Mouse (Mus musculus) CH12.LX (cell line): ENCODE results near the gene Crocc. TPM values are rescaled to one million over a fixed set of nuclear protein-coding genes. Genes with fewer than 3 reads are reported as not detected.

ENCODE experiments used
- DNase-seq: peaks from one replicate; pipeline ENCODE4 v3.0.0-alpha.2; 2013; ENCODE audit errors: extremely low read depth
- H3K27ac ChIP-seq: 2 replicates; pipeline ENCODE4 v1.5.1; 2012; ENCODE audit warnings: low read depth, mild to moderate bottlenecking, control low read depth, moderate library complexity; ENCODE audit not compliant: insufficient read depth
- H3K27me3 ChIP-seq: replicated peaks from 2 replicates; pipeline ENCODE3; 2012; ENCODE audit warnings: inconsistent platforms
- H3K36me3 ChIP-seq, 2 experiments: replicated peaks in 1 of 2; 2 replicates each; pipeline versions ENCODE3 to v1.6.1; 2012; ENCODE audit warnings: inconsistent platforms in 1 of 2, low read length in 1 of 2, mild to moderate bottlenecking in 1 of 2, mixed read lengths in 1 of 2, moderate library complexity in 1 of 2; ENCODE audit not compliant: control insufficient read depth in 1 of 2, insufficient read depth in 1 of 2
- H3K4me1 ChIP-seq, 2 experiments: 2 replicates each; pipeline ENCODE4 v1.6.1; 2012; ENCODE audit warnings: inconsistent platforms in 1 of 2, moderate library complexity in 1 of 2; ENCODE audit not compliant: insufficient read depth in 2 of 2, control insufficient read depth in 1 of 2
- H3K4me2 ChIP-seq: 2 replicates; pipeline ENCODE4 v1.6.1; 2012; ENCODE audit warnings: low read depth, mild to moderate bottlenecking, control low read depth; ENCODE audit not compliant: poor library complexity, insufficient read depth, severe bottlenecking
- H3K4me3 ChIP-seq, 3 experiments: fragments of 150-350 bp in 1 of 3; sonication (generic) in 1 of 3; replicated peaks in 1 of 3; 2 replicates each; pipeline versions ENCODE3 to v1.5.1; 2011 to 2012; ENCODE audit warnings: low read depth in 2 of 3, low read length in 2 of 3, mild to moderate bottlenecking in 2 of 3, moderate library complexity in 2 of 3, control low read depth in 1 of 3, improper control_type of control experiment in 1 of 3, inconsistent platforms in 1 of 3, mixed read lengths in 1 of 3; ENCODE audit not compliant: poor library complexity in 1 of 3
- H3K79me2 ChIP-seq: replicated peaks from 2 replicates; pipeline ENCODE4 v1.6.1; 2012; ENCODE audit warnings: mild to moderate bottlenecking, moderate library complexity; ENCODE audit not compliant: control insufficient read depth, poor library complexity, insufficient read depth, severe bottlenecking; ENCODE audit errors: extremely low read depth
- H3K9ac ChIP-seq: 2 replicates; pipeline ENCODE4 v1.6.1; 2012; ENCODE audit warnings: low read depth, mild to moderate bottlenecking, control low read depth, moderate library complexity; ENCODE audit not compliant: insufficient read depth
- H3K9me3 ChIP-seq: replicated peaks from 2 replicates; pipeline ENCODE3; 2012; ENCODE audit warnings: low read length, inconsistent platforms, mixed read lengths
- BHLHE40 ChIP-seq: IDR thresholded peaks from 2 replicates; pipeline ENCODE4 v1.6.1; 2011; ENCODE audit warnings: mild to moderate bottlenecking, low read depth, low read length, improper control_type of control experiment
- CHD1 ChIP-seq: IDR thresholded peaks from 2 replicates; pipeline ENCODE4 v1.6.1; 2012; ENCODE audit warnings: low read depth, low read length, improper control_type of control experiment, inconsistent platforms
- CHD2 ChIP-seq: IDR thresholded peaks from 2 replicates; pipeline ENCODE4 v1.6.1; 2011; ENCODE audit warnings: low read length, improper control_type of control experiment
- ETS1 ChIP-seq: conservative IDR thresholded peaks from 2 replicates; pipeline ENCODE4 v1.6.1; 2012; ENCODE audit warnings: low read depth, mild to moderate bottlenecking, inconsistent platforms, low read length, improper control_type of control experiment, moderate library complexity
- IRF4 ChIP-seq: IDR thresholded peaks from 2 replicates; pipeline ENCODE4 v1.6.1; 2014; ENCODE audit warnings: low read depth, mild to moderate bottlenecking, inconsistent platforms, low read length, improper control_type of control experiment
- JUND ChIP-seq: conservative IDR thresholded peaks from 2 replicates; pipeline ENCODE4 v1.6.1; 2011; ENCODE audit warnings: low read depth, low read length, improper control_type of control experiment
- MEF2A ChIP-seq: IDR thresholded peaks from 2 replicates; pipeline ENCODE4 v1.6.1; 2014; ENCODE audit warnings: low read depth, mild to moderate bottlenecking, inconsistent platforms, low read length, improper control_type of control experiment, borderline replicate concordance
- NELFE ChIP-seq: IDR thresholded peaks from 2 replicates; pipeline ENCODE4 v1.6.1; 2011; ENCODE audit warnings: low read depth, low read length, improper control_type of control experiment
- NRF1 ChIP-seq: IDR thresholded peaks from 2 replicates; pipeline ENCODE4 v1.6.1; 2014; ENCODE audit warnings: low read depth, mild to moderate bottlenecking, inconsistent platforms, low read length, improper control_type of control experiment, moderate library complexity
- POLR2A ChIP-seq: IDR thresholded peaks from 2 replicates; pipeline ENCODE4 v1.6.1; 2011; ENCODE audit warnings: low read depth, mild to moderate bottlenecking, improper control_type of control experiment, low read length
- SMC3 ChIP-seq: IDR thresholded peaks from 2 replicates; pipeline ENCODE4 v1.6.1; 2011; ENCODE audit warnings: low read depth, low read length, improper control_type of control experiment
- TCF12 ChIP-seq: IDR thresholded peaks from 2 replicates; pipeline ENCODE4 v1.6.1; 2014; ENCODE audit warnings: low read depth, mild to moderate bottlenecking, inconsistent platforms, low read length, improper control_type of control experiment
- UBTF ChIP-seq: IDR thresholded peaks from 2 replicates; pipeline ENCODE4 v1.6.1; 2012; ENCODE audit warnings: low read depth, mild to moderate bottlenecking, inconsistent platforms, low read length, improper control_type of control experiment, moderate library complexity
- ZC3H11A ChIP-seq: IDR thresholded peaks from 2 replicates; pipeline ENCODE4 v1.6.1; 2012; ENCODE audit warnings: low read depth, mild to moderate bottlenecking, inconsistent platforms, low read length, improper control_type of control experiment
- ZKSCAN1 ChIP-seq: IDR thresholded peaks from 2 replicates; pipeline ENCODE4 v1.6.1; 2012; ENCODE audit warnings: low read depth, inconsistent platforms, low read length, improper control_type of control experiment, borderline replicate concordance
- ZNF384 ChIP-seq: IDR thresholded peaks from 2 replicates; pipeline ENCODE4 v1.6.1; 2012; ENCODE audit warnings: low read depth, low read length, improper control_type of control experiment, inconsistent platforms
- dilution Hi-C: fragments of 300-500 bp; cut with MboI; formaldehyde crosslinking; loops from 2 replicates; pipeline ENCODE4 v1.14.3; 2020; ENCODE audit warnings: low sequenced_read_pairs; ENCODE audit not compliant: extremely low pct_unique_long_range_greater_than_20kb, extremely low pct_ligation_motif_present
- in situ Hi-C: fragments of 300-500 bp; cut with MboI; formaldehyde crosslinking; loops from 3 replicates; pipeline ENCODE4 v1.14.3; 2019; ENCODE audit warnings: low sequenced_read_pairs, low pct_ligation_motif_present, low pct_unique_long_range_greater_than_20kb, mixed read lengths
- polyA plus RNA-seq: library from polyadenylated mRNA; unstranded; fragments of >175 nt; gene quantifications from 2 replicates; pipeline ENCODE4 v1.2.1, GENCODE M21; 2012; ENCODE audit warnings: low read depth; ENCODE audit not compliant: insufficient read length
- total RNA-seq, 2 experiments: library from RNA; depleted of rRNA; stranded (reverse); fragments of 300-350 nt in 1 of 2; fragments of >200 nt in 1 of 2; gene quantifications; 2 replicates each; pipeline ENCODE4 v1.2.3; 2012 to 2014

Crocc gene
- total and polyA plus RNA-seq, 3 experiments, result 3.5 to 8.3 (median 4.8) TPM

GRCm38 (mm10) chr4:140986024-140986710 is 74.2 kb downstream of the Crocc start:
- H3K9ac ChIP-seq, result no peak overlapping the region
- H3K36me3 ChIP-seq, result peaks cover 0 to 19% of the 10 kb centered on the region in 2 experiments
- no peak overlapping the region for H3K27ac ChIP-seq
- in situ Hi-C loops (no loop called here), dilution Hi-C loops (no loop called here)
- peaks cover 3% of the 10 kb centered on the region for H3K27me3 ChIP-seq
- peaks cover 24 to 63% of the 10 kb centered on the region in 2 experiments for H3K4me1 ChIP-seq
- H3K4me2 ChIP-seq, result peak overlapping the region; percentile 8
- H3K9me3 ChIP-seq, result peaks cover 15% of the 10 kb centered on the region
- peaks cover 5% of the 10 kb centered on the region; the same call in 1 of the 2 replicates for H3K79me2 ChIP-seq
- H3K4me3 ChIP-seq, result peak overlapping the region; percentile 59 to 91 (median 69)
- TF ChIP-seq UBTF (no peak), MEF2A (no peak), SMC3 (no peak), ZKSCAN1 (no peak), IRF4 (no peak), ZNF384 (no peak), ETS1 (no peak)
- DNase-seq, result no peak

- in situ Hi-C loops (no loop called here), dilution Hi-C loops (no loop called here)
- Histone ChIP-seq H3K9me3 (peaks cover 23% of the 10 kb centered on the region), H3K79me2 (peaks cover 5% of the 10 kb centered on the region; the same call in 1 of the 2 replicates), H3K27me3 (peaks cover 3% of the 10 kb centered on the region), H3K9ac (no peak overlapping the region), H3K4me1 (peaks cover 22 to 51% of the 10 kb centered on the region in 2 experiments), H3K4me2 (no peak overlapping the region), H3K36me3 (peaks cover 4 to 20% of the 10 kb centered on the region in 2 experiments), H3K4me3 (no peak overlapping the region), H3K27ac (no peak overlapping the region)
- TF ChIP-seq NRF1, result no peak
- TF ChIP-seq POLR2A, result no peak
- no peak for TF ChIP-seq NELFE
- no peak for TF ChIP-seq ZKSCAN1
- no peak for TF ChIP-seq ZC3H11A
- TF ChIP-seq CHD2, result no peak
- TF ChIP-seq BHLHE40, result no peak
- no peak for TF ChIP-seq CHD1
- no peak for TF ChIP-seq TCF12
- no peak for TF ChIP-seq ZNF384
- TF ChIP-seq JUND, result no peak
- no peak for DNase-seq
These were observed 75.8 kb downstream of the Crocc start for GRCm38 (mm10) chr4:140984544-140984943.
